Mouse (Mus musculus): ENCODE results near the gene Kif1b. TPM values are rescaled to one million over a fixed set of nuclear protein-coding genes. Genes with fewer than 3 reads are reported as not detected.

The Kif1b gene
- polyA plus RNA-seq (2016; fragmentation: Nextera tagmentation; extraction: Ambion mirVana) = 139 and 140 TPM in 2 replicates

GRCm38 (mm10) chr4:149307596-149308490, at the start of gene Kif1b:
TSS of gene Kif1b (minus strand) at chr4:149307693.
- no peaks in the 10 kb centered on the region for H3K36me3 ChIP-seq
- peak within 1 kb of the TSS; percentile 67 for H3K4me2 ChIP-seq (replicated peaks)
- peak within 1 kb of the TSS; percentile 99 for H3K27ac ChIP-seq
- ATAC-seq (ENCODE audit: low FRiP score) = peak; percentile 96
- H3K4me1 ChIP-seq = peaks cover 40% of the 10 kb centered on the region
- H3K9ac ChIP-seq = peak within 1 kb of the TSS; percentile 98
- WGBS = under 1% methylated on average over 79 of the region's 79 CpGs
- H3K4me3 ChIP-seq = peak within 1 kb of the TSS; percentile 100
- H3K9me3 ChIP-seq (replicated peaks) = no peaks in the 10 kb centered on the region
- no peaks in the 10 kb centered on the region for H3K27me3 ChIP-seq

GRCm38 (mm10) chr4:149354671-149355070, 47.2 kb upstream of the Kif1b start:
- Histone ChIP-seq H3K4me2 (replicated peaks) (no peak overlapping the region), H3K36me3 (peaks cover 95% of the 10 kb centered on the region), H3K9ac (no peak overlapping the region), H3K27ac (no peak overlapping the region), H3K4me1 (no peaks in the 10 kb centered on the region), H3K27me3 (no peaks in the 10 kb centered on the region), H3K4me3 (no peak overlapping the region), H3K9me3 (replicated peaks) (no peaks in the 10 kb centered on the region)
- no peak for ATAC-seq (ENCODE audit: low FRiP score)
- WGBS = 97% methylated on average over 8 of the region's 8 CpGs

GRCm38 (mm10) chr4:149351596-149352150, 44.2 kb upstream of the Kif1b start:
- 88% methylated on average over 8 of the region's 8 CpGs for WGBS
- no peak for ATAC-seq (ENCODE audit: low FRiP score)

GRCm38 (mm10) chr4:149348963-149349362, 41.5 kb upstream of the Kif1b start:
- ATAC-seq (ENCODE audit: low FRiP score) = no peak
- Histone ChIP-seq H3K9me3 (replicated peaks) (no peaks in the 10 kb centered on the region), H3K4me3 (no peak overlapping the region), H3K27ac (no peak overlapping the region), H3K36me3 (peaks cover 84% of the 10 kb centered on the region), H3K9ac (no peak overlapping the region), H3K27me3 (no peaks in the 10 kb centered on the region), H3K4me2 (replicated peaks) (no peak overlapping the region), H3K4me1 (no peaks in the 10 kb centered on the region)
- 77% methylated on average over 5 of the region's 5 CpGs for WGBS

More at GRCm38 (mm10) chr4:149351596-149352150, 44.2 kb upstream of the Kif1b start:
- no peak overlapping the region for H3K4me3 ChIP-seq
- peaks cover 83% of the 10 kb centered on the region for H3K36me3 ChIP-seq
- H3K27ac ChIP-seq = no peak overlapping the region
- H3K9me3 ChIP-seq (replicated peaks) = no peaks in the 10 kb centered on the region
- no peaks in the 10 kb centered on the region for H3K4me1 ChIP-seq
- no peaks in the 10 kb centered on the region for H3K27me3 ChIP-seq
- no peak overlapping the region for H3K4me2 ChIP-seq (replicated peaks)
- no peak overlapping the region for H3K9ac ChIP-seq

GRCm38 (mm10) chr4:149345873-149346272, 38.4 kb upstream of the Kif1b start:
- Histone ChIP-seq H3K4me1 (no peaks in the 10 kb centered on the region), H3K4me3 (no peak overlapping the region), H3K4me2 (replicated peaks) (no peak overlapping the region), H3K27me3 (no peaks in the 10 kb centered on the region), H3K27ac (no peak overlapping the region), H3K9ac (no peak overlapping the region), H3K9me3 (replicated peaks) (no peaks in the 10 kb centered on the region), H3K36me3 (peaks cover 86% of the 10 kb centered on the region)
- WGBS = 87% methylated on average over 5 of the region's 5 CpGs
- no peak for ATAC-seq (ENCODE audit: low FRiP score)

GRCm38 (mm10) chr4:149344311-149344710, 36.8 kb upstream of the Kif1b start:
- no peak overlapping the region for H3K27ac ChIP-seq
- 83% methylated on average over 8 of the region's 8 CpGs for WGBS
- peaks cover 74% of the 10 kb centered on the region for H3K36me3 ChIP-seq
- no peak overlapping the region for H3K4me2 ChIP-seq (replicated peaks)
- H3K4me1 ChIP-seq = 0 out of 2 replicates have a peak, but pooled peaks cover 4% of the 10 kb centered on the region
- no peak overlapping the region for H3K9ac ChIP-seq
- ATAC-seq (ENCODE audit: low FRiP score) = no peak
- no peak overlapping the region for H3K4me3 ChIP-seq
- no peaks in the 10 kb centered on the region for H3K9me3 ChIP-seq (replicated peaks)
- no peaks in the 10 kb centered on the region for H3K27me3 ChIP-seq

- Histone ChIP-seq H3K9me3 (replicated peaks) (no peaks in the 10 kb centered on the region), H3K4me3 (no peak overlapping the region), H3K4me2 (replicated peaks) (no peak overlapping the region), H3K36me3 (peaks cover 78% of the 10 kb centered on the region), H3K27ac (no peak overlapping the region), H3K27me3 (no peaks in the 10 kb centered on the region), H3K9ac (no peak overlapping the region), H3K4me1 (0 out of 2 replicates have a peak, but pooled peaks cover 4% of the 10 kb centered on the region)
- no peak for ATAC-seq (ENCODE audit: low FRiP score)
- WGBS = 78% methylated on average over 2 of the region's 2 CpGs
Measured at GRCm38 (mm10) chr4:149340680-149341079, 33.2 kb upstream of the Kif1b start.

- 65% methylated on average over 5 of the region's 5 CpGs for WGBS
- Histone ChIP-seq H3K4me3 (no peak overlapping the region), H3K27me3 (no peaks in the 10 kb centered on the region), H3K9ac (no peak overlapping the region), H3K27ac (no peak overlapping the region), H3K4me1 (0 out of 2 replicates have a peak, but pooled peaks cover 4% of the 10 kb centered on the region), H3K4me2 (replicated peaks) (no peak overlapping the region), H3K9me3 (replicated peaks) (no peaks in the 10 kb centered on the region), H3K36me3 (peaks cover 78% of the 10 kb centered on the region)
- ATAC-seq (ENCODE audit: low FRiP score) = no peak
Measured at GRCm38 (mm10) chr4:149339426-149340214, 32.1 kb upstream of the Kif1b start.

GRCm38 (mm10) chr4:149338137-149338536, 30.6 kb upstream of the Kif1b start:
- no peaks in the 10 kb centered on the region for H3K27me3 ChIP-seq
- no peak for ATAC-seq (ENCODE audit: low FRiP score)
- 0 out of 2 replicates have a peak, but pooled peaks cover 4% of the 10 kb centered on the region for H3K4me1 ChIP-seq
- peaks cover 77% of the 10 kb centered on the region for H3K36me3 ChIP-seq
- WGBS = 92% methylated on average over 2 of the region's 2 CpGs
- no peaks in the 10 kb centered on the region for H3K9me3 ChIP-seq (replicated peaks)
- no peak overlapping the region for H3K4me2 ChIP-seq (replicated peaks)
- H3K9ac ChIP-seq = no peak overlapping the region
- no peak overlapping the region for H3K27ac ChIP-seq
- H3K4me3 ChIP-seq = no peak overlapping the region

- no peak for ATAC-seq (ENCODE audit: low FRiP score)
- no peak overlapping the region for H3K9ac ChIP-seq
- H3K4me1 ChIP-seq = 0 out of 2 replicates have a peak, but pooled peaks cover 4% of the 10 kb centered on the region
- no peak overlapping the region for H3K4me2 ChIP-seq (replicated peaks)
- no peaks in the 10 kb centered on the region for H3K9me3 ChIP-seq (replicated peaks)
- peaks cover 77% of the 10 kb centered on the region for H3K36me3 ChIP-seq
- H3K27me3 ChIP-seq = no peaks in the 10 kb centered on the region
- no peak overlapping the region for H3K27ac ChIP-seq
- no peak overlapping the region for H3K4me3 ChIP-seq
- 91% methylated on average over 9 of the region's 9 CpGs for WGBS
Measured at GRCm38 (mm10) chr4:149337353-149337752, 29.9 kb upstream of the Kif1b start.

GRCm38 (mm10) chr4:149336302-149336701, 28.8 kb upstream of the Kif1b start:
- no peaks in the 10 kb centered on the region for H3K9me3 ChIP-seq (replicated peaks)
- peaks cover 75% of the 10 kb centered on the region for H3K36me3 ChIP-seq
- H3K27me3 ChIP-seq = no peaks in the 10 kb centered on the region
- no peak overlapping the region for H3K9ac ChIP-seq
- ATAC-seq (ENCODE audit: low FRiP score) = no peak
- H3K27ac ChIP-seq = no peak overlapping the region
- H3K4me1 ChIP-seq = 0 out of 2 replicates have a peak, but pooled peaks cover 4% of the 10 kb centered on the region
- WGBS = 88% methylated on average over 7 of the region's 7 CpGs
- H3K4me3 ChIP-seq = no peak overlapping the region
- H3K4me2 ChIP-seq (replicated peaks) = no peak overlapping the region

- H3K4me2 ChIP-seq (replicated peaks) = no peak overlapping the region
- no peaks in the 10 kb centered on the region for H3K4me1 ChIP-seq
- no peak overlapping the region for H3K27ac ChIP-seq
- H3K9ac ChIP-seq = no peak overlapping the region
- no peaks in the 10 kb centered on the region for H3K27me3 ChIP-seq
- 95% methylated on average over 11 of the region's 11 CpGs for WGBS
- no peak overlapping the region for H3K4me3 ChIP-seq
- H3K36me3 ChIP-seq = peaks cover 82% of the 10 kb centered on the region
- no peaks in the 10 kb centered on the region for H3K9me3 ChIP-seq (replicated peaks)
- ATAC-seq (ENCODE audit: low FRiP score) = no peak
Measured at GRCm38 (mm10) chr4:149334881-149335280, 27.4 kb upstream of the Kif1b start.

Measured in hindbrain, embryonic 12.5 days (tissue).